Mouse (Mus musculus) A20 (cell line): Measurements from ENCODE around the gene Rhobtb3.
"Not testable (repeated sequence)": the region's sequence is repeated elsewhere in the genome, so short reads cannot be mapped to it uniquely, and the experiment has no call there.

ENCODE experiments used
- DNase-seq: peaks from one replicate; pipeline ENCODE4 v3.0.0-alpha.2; 2011; ENCODE audit warnings: low read depth, low spot score

Rhobtb3 gene

DNA sequence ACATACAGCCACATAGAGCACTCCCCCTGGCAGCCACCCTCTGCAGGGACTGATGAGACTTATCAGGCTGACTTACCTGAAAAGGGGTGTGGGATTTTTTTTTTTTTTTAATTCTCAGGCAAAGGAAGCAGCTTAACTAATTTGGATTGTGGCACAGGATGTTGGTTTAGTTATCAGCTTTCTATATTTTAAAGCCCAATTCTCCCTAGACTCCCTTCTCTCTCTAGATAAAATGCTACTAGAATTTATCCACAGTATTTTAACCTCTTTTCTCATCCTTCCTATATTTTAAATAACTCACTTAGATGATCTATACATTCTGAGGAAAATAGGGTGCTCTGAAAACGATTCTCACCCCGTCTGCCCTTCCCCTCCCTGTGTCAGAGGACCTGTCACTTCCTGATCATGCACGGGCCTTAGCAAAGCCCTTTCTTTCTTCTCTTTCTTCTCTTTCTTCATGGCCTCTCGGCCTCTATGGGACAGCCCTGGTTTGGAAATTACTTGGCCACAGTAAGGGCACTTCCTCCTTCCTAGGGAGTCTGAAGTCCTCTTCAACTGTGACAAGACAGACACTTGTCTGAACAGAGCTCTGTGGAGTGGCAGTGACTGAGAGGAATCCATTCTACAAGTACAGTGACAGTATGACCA lies 98.1 kb downstream of the Rhobtb3 start:
- peak; percentile 60 for DNase-seq

DNA sequence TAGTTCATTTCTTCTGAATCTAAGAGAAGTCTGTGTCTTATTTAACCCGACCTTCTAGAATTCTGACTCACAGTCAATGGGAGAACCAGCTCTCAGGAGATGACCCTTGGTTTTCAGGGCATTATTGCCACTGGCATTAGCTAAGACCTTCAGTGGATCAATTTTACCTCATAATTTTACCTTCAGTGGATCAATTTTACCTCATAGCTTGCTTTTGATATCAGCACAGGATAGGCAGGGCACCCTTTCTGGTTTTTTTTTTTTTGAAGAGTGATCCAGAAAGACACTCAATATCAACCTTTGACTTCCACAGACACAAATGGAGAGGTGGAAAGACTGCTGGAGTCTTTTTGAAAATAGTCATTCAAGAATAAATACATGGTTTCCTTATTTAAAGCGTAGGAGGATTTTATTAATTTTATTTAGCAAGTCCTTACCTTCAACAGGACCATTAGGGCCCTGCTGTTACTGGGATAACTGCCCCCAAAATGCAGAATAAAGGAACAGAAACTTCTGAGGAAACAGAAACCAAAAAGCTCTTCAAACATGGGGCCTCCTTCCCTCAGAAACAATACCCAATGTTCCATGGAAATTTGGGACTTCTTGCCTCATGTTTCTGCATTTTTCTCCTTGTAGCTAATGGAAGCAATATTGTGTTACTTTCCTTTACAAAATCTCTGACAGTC lies 98.7 kb downstream of the Rhobtb3 start:
- DNase-seq = peak; percentile 53

DNA sequence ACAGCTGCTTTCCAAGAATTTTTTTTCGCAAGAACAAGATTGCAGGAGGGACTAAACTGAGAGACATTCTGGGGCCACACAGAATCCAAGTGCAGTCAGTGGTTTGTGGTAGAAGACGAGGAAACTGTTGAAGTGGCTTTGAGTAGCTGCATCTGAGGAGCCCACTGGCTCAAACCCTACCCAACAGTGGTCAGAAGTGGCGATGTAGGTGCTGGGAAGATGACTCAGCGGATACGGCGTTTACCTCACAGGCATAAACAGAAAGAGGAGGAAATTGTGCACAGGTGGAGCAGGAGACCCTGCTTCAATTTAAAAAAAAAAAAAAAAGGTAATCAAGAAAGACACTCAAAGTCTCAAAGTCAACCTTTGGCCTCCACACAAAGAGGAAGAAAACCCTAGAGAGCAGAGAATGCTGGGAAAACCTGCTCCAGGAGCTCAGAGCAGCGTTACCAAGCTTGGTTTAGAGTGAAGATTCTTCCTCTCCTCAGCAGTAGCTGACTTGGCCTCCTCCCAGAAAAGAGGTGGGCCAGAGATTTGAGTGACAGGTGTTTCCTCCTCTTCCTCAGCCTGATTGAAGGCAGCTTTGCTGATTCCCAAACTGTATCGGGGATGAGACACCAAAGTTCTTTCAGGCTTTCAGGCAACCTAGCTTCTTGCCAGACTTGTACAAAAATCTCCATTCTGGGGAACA lies 99.6 kb downstream of the Rhobtb3 start:
- DNase-seq = peak; percentile 23

DNA sequence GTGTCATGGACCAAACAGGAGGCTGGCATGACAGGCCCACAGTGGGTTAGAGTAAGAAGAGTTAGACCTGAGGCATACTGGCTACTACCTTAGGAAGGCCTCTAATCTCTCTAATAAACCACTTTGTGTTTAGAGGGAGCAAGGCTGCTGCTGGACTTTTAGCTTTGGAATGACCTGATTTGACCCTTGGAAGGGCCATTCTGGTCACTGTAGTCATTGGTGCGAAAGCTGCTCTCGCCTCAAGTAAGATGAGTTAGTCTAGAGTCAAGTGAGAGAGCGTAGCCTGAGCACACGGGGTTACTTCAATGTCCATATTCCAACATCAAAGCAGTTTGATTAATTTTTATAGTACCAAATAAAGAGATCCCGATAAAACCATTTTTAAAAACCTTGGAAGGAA lies 100.4 kb downstream of the Rhobtb3 start:
- DNase-seq = no peak

DNA sequence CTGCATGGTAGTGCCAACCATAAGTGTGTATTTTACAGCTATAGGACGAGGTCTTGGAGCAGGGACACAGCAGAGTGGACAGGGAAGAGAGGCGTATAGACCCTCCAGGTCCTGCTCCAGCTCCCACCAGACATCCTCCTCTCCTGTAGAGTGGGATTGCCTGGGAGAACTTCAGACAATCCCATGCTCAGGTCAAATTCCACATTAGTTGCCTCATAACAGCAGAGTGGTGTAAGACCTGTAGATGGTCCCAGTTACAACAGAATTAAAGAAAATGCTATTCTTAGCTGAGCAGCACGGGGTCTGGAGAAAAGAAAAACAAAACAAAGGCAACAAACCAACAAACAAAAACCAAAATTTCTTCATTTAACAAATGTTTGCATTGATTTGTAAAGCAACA lies 101.8 kb downstream of the Rhobtb3 start:
- no peak for DNase-seq

DNA sequence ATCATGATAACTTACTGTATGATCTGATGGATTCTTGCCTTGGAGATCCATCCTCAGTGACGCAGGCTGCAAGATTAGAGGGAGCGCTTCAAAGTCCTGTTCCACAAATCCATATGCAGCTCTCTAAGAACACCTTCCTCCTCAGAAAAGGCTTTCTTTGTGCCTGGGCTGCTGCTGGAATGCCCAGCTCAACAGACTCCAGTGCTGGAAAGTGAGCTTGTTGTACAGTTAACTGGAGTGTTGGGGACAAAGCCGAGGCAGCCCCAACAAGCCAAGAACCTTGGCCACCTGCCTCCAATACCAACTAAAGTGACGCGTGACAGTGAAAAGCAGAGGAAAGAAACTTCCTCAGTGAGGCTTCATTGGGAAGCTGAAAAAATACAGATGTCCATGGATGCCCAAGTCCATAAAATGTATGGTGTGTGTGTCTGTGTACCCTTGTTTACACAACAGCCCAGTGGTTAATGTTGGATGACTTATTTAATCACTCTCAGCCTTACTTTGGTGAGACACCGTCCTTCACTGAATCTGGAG lies 102.9 kb downstream of the Rhobtb3 start:
- no peak for DNase-seq

DNA sequence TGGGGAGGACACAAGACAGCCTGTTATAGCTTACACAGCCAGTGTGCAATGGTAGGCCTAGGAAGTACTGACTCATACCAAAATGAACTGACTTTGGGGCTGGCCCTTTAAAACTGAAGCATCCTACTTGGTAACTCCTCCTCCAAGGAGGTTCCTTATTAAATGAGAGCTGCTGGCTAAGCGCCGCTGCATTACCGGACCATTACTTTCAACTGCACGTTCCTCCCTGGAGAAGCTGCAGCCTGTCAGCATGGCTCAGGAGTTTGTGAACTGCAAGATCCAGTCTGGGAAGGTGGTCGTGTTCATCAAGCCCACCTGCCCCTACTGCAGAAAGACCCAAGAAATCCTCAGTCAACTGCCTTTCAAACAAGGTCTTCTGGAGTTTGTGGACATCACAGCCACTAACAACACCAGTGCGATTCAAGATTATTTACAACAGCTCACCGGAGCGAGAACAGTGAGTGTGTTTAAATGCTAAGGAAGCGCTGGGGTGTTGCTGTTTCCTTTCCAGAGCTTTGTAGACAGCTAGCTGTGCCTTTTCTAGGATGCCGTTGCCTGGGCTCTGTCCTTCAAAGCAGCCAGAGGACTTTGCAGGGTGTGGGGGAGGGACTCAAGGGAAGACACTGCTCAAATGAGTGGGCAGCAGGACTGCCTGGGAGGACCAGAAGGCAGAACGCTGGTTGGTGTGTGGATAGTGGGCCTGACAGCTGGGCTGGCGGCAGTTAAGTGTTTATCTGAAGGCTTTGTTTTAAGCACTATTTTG lies 103.8 kb downstream of the Rhobtb3 start, which contains the start of gene Glrx:
TSS of gene Glrx (plus strand) at position 150 of the 763 bp plus-strand sequence.
- DNase-seq = peak; percentile 86

DNA sequence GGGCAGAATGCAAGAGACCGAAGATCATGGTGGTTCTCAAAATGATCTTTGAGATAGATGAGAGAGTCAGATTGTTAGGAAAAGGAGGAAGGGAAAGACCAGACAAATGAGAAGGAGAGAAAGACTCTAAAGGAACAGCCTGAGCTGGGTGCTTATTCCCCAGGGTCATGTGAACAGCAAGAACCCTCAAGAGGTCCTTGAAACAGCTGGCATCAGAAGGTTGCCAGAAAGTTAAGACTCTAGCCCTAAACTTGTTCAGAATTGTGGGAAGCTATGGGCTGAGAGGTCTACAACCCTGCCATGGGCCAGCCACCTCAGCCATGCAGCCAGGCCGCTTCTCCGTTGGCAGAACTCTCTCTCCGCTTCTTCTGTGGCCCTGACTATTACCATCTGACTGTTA lies 105.2 kb downstream of the Rhobtb3 start:
- no peak for DNase-seq

DNA sequence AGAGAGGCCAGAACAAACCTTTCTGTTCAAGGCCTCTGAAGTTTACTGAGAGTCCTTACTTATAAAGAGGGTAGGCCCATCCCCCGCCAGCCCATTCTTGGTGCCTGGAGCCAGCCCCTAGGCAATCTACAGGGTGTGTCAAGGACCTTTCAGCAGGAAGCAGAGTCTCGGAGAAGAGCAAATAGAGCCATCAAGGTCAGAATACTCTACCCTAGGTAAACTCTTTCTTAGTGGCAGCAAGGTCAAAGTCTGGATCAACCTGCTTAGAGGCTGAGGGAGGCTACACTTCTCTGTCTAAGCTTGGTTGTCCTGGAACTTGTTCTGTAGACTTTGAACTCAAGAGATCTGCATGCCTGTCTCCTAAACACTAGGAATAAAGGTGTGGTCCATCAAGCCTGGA lies 108.3 kb downstream of the Rhobtb3 start:
- no peak for DNase-seq

DNA sequence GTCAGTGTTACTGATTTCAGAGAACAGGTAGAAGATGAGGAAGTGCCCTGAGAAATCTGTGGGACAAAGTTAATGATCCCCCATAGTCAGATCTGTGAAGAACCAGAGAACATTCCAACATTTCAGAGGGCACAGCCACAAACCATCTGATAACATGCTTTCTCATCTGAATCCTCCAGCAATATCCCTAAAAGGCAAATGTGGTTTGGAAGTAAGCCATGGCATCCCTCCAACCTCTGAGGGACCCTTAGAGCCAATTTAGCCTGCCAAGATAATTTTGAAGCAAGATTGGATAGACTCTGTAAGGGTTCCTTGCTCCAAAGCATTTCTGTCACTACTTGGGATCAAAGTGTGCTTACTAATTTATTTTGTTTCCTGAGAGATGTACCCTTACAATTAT lies 110.2 kb downstream of the Rhobtb3 start:
- DNase-seq = no peak

DNA sequence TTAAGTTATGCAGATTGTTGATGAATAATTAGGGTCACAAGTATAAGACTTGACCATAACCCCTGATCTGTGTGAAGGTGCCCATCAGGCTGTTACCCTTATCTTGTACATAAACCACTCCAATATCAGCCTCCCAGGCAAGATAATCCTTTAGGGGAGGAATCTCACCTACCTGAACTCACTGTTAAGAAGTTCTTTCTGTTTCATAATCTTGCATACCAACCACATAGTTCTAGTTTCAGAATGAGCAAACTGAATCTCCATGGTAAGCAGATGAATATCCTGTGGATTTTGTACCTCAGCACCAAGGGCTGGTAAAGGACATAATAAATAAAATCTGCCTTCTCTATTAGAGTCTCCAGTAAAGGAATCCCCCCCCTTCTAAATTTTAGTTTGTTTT lies 111.0 kb downstream of the Rhobtb3 start:
- DNase-seq = no peak

DNA sequence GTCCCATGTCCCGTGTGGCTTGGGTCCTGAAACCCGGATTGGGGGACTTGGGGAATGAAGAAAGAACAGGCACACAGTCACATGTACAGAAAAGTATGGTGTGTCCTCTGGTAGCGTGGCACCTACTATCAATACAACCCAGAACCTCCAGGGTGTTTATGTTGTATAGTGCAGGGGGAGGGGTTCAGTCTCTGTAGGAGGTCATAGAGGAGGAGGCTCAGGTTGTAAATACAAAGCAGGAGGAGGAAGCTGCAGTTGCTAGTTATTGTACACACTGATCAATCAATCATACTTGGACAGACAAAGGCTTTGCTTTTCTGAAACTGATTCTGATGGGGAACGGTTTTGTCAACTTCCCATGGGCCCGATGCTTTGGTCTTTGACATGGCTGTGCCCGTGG lies 112.0 kb downstream of the Rhobtb3 start:
- DNase-seq = no peak

DNA sequence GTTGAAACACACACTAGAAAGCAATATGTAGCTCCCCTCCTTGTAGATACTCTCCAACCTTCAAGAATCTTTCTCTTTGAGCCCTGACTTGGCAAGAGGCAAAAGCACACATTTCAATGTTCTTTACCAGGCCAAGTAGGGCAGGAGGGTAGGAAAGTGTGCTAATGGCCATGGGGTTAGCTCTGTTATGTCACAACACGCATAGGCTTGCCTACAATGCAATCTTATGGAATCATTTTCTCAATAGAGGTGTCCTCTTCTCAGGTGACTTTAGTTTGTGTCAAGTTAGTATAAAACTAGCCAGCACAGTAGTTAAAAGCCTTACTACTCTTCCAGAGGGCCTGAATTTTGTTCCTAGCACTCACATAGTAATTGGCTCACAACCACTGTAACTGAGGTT lies 113.0 kb downstream of the Rhobtb3 start:
- DNase-seq = no peak

DNA sequence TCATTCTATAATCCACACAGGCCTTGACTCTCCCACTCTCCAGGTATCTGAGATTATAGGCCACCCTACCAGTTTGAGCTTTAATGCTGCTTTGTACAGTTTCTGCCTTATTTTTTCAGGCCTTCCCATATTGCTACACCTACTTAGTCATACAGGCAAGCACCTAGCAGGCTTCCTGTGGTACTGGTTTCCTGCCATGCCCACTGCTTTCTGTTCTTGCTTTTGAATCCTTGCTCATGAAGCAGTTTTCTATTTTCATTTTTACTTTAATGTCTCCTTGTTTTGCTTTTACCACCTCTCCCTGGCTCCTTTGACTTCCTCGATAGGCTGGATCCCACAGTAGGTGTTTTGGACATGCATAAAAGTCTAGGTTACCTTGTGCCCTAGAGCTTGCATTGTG lies 118.3 kb downstream of the Rhobtb3 start:
- DNase-seq = no peak

DNA sequence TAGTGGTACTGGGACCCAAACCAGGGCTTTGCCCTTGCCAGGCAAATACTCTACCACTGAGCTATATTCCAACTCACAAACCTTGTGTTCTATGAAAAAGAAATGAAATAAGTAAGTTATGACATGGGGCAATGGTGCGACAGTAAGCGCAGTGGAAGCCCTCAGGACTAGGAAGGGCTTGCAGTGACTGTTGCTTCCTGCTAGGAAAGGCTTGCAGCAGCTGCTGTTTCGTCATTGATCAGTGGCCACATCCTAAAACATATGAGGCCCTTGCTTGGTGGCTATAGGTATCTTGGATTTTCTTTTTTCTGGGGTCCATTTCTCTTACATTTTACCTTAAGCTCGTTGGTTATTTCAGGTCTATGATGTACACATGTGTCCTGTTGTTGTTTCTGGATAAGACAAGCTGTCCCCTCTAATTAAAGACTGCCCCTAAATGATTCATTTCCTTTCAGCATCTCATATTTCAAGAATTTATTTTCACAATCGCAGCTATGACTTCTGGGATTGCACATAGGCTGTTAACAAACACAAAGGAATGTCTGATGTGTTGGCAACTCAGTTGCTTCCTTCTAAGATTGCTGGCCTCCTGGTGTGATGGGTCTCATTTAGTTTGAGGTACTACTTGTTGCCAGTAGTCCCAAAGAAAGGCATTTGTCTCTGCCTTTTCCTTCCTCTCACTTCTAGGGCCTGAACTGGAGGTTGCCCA lies 119.0 kb downstream of the Rhobtb3 start:
- no peak for DNase-seq

DNA sequence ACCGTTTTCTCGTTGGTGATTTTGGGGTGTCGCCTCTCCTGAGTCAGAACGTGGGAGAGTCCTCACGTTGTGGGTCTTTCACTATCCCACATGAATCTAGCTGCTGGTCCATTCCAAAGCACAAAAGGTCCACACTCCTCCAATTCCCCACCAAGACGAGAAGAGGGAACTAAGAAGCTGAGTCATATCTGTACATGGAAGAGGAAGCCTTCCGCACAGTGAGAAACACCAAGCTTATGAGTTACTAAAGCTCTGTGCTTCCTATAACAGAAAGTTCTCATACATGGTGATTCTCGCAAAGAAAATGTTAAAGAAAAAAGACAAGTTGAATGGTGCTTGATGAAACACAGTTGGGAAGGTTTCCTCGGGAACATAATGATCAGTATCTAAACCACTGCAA lies 120.5 kb downstream of the Rhobtb3 start:
- peak; percentile 51 for DNase-seq

DNA sequence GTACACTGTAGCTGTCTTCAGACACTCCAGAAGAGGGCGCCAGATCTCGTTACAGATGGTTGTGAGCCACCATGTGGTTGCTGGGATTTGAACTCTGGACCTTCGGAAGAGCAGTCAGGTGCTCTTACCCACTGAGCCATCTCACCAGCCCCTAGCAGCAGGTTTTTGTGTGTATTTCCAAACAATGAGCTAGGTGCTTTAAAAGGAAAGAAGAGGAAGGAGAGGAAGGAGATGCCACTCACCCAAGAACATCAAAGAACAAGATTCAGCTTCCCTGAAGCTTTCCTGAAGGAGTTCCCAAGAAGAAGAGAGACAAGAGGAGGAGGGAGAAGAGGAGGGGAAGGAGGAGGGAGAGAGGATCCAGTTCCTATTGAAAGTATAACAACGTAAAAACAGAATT lies 121.4 kb downstream of the Rhobtb3 start:
- DNase-seq = not testable (repeated sequence)

DNA sequence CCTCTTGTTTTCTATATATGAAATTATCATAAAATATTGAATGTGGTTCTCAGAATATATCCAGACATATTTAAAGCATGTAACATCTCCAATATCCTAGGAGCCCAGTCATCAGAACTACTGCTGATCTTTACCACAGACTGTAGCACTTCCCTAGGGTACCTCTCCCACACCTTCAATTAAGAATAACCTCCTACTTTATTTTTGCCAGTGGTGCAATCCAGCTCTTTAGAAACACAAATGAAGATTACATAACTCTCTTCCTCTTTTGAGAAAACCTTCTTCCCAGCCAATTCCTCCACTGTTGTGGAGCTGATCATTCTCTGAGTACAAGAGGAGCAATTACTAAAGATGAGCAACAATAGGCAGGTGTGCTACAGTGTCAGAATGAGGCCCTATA lies 123.8 kb downstream of the Rhobtb3 start:
- DNase-seq = no peak
